Comparison of ENCODE assay signal across 9 mouse cellular contexts in genomic region chr11:117779434-117780198, GRCm38 (mm10). TPM values are rescaled to one million over a fixed set of nuclear protein-coding genes. Genes with fewer than 3 reads are reported as not detected.
A peak's percentile ranks its signal among the peaks of the same experiment; 100 is the strongest.
DNase-seq lines count a peak whose midpoint lies in the region; ATAC-seq and TF ChIP-seq lines count a peak whose summit lies in the region.
"Had no signal": no experiment of that assay in that cellular context is flagged by ENCODE, and none has a peak within 500 bp of the region (broad histone marks: within the 10 kb centered on the region; RNA-seq: fewer than 3 reads in every experiment).

No protein-coding gene starts in this region.

- no peak for TF ChIP-seq CTCF in C2C12 (IDR thresholded peaks at IDR 0.05; ENCODE audit: control insufficient read depth, insufficient read depth, insufficient read length)

- peak overlapping the region; percentile 42 for H3K4me3 ChIP-seq in C2C12 (ENCODE audit: insufficient read depth, poor library complexity, severe bottlenecking)
- H3K4me3 ChIP-seq in forebrain, embryonic 11.5 days (ENCODE audit: low read depth, low read length), result peak overlapping the region; percentile 30
- H3K4me3 ChIP-seq in limb, embryonic 11.5 days (ENCODE audit: low read depth, low read length), result peak overlapping the region; percentile 43
- H3K4me3 ChIP-seq in midbrain, embryonic 10.5 days, result peak overlapping the region; percentile 58

- WGBS in forebrain, embryonic 11.5 days, result 6% methylated on average over 38 of the region's 38 CpGs
- WGBS in limb, embryonic 11.5 days, result 4% methylated on average over 38 of the region's 38 CpGs
- WGBS in midbrain, embryonic 10.5 days, result 5% methylated on average over 38 of the region's 38 CpGs

- ATAC-seq in forebrain, embryonic 11.5 days (replicated peaks; ENCODE audit: low FRiP score), result 0 out of 2 replicates have a peak, but pooled peaks have one; percentile 32
- peak; percentile 16; the same call in 1 of the 2 replicates for ATAC-seq in limb, embryonic 11.5 days (ENCODE audit: insufficient number of reproducible peaks, low FRiP score, low TSS enrichment, low read depth)

- peaks cover 21% of the 10 kb centered on the region for H3K4me1 ChIP-seq in forebrain, embryonic 11.5 days (replicated peaks; ENCODE audit: control insufficient read depth, insufficient read depth, low read length)
- H3K4me1 ChIP-seq in limb, embryonic 11.5 days (ENCODE audit: control insufficient read depth, insufficient read depth, low read length), result peaks cover 27% of the 10 kb centered on the region
- peaks cover 55% of the 10 kb centered on the region for H3K4me1 ChIP-seq in midbrain, embryonic 10.5 days

- DNase-seq in adrenal gland, postnatal 14 days, result peak; percentile 88
- peak; percentile 75 for DNase-seq in forebrain, embryonic 11.5 days (ENCODE audit: low spot score)
- DNase-seq in heart, postnatal 4 days, result peak; percentile 78
- DNase-seq in limb, embryonic 11.5 days (ENCODE audit: low spot score), result peak; percentile 79
- DNase-seq in midbrain, embryonic 10.5 days (ENCODE audit: low spot score), result peak; percentile 72
- DNase-seq in spleen, postnatal 10 days (ENCODE audit: low spot score in 2 of 2), result peak; percentile 74 to 84
- no peak for DNase-seq in cerebellum, postnatal 4 days (ENCODE audit: low spot score in 2 of 2)

- H3K9me3 ChIP-seq in forebrain, embryonic 11.5 days (ENCODE audit: control insufficient read depth, low read length), result no peaks in the 10 kb centered on the region
- no peaks in the 10 kb centered on the region for H3K9me3 ChIP-seq in limb, embryonic 11.5 days (ENCODE audit: control insufficient read depth, low read length)
- H3K9me3 ChIP-seq in midbrain, embryonic 10.5 days (replicated peaks), result no peaks in the 10 kb centered on the region

- peak overlapping the region; percentile 64 for H3ac ChIP-seq in C2C12 (ENCODE audit: control insufficient read depth, insufficient read length, low read depth)

- no peaks in the 10 kb centered on the region for H3K79me2 ChIP-seq in C2C12 (ENCODE audit: control insufficient read depth, insufficient read depth)

- no peaks in the 10 kb centered on the region for H3K27me3 ChIP-seq in C2C12 (ENCODE audit: control insufficient read depth, insufficient read depth, insufficient read length)
- H3K27me3 ChIP-seq in forebrain, embryonic 11.5 days (ENCODE audit: control insufficient read depth, insufficient read depth, low read length), result peaks cover 43% of the 10 kb centered on the region
- peaks cover 2% of the 10 kb centered on the region; the same call in 1 of the 2 replicates for H3K27me3 ChIP-seq in limb, embryonic 11.5 days (ENCODE audit: control insufficient read depth, insufficient read depth, low read length)
- H3K27me3 ChIP-seq in midbrain, embryonic 10.5 days (ENCODE audit: low read depth, poor library complexity, severe bottlenecking), result peaks cover 68% of the 10 kb centered on the region

- no peak overlapping the region for H3K27ac ChIP-seq in forebrain, embryonic 11.5 days (ENCODE audit: low read depth, low read length)
- peak overlapping the region; percentile 63 for H3K27ac ChIP-seq in limb, embryonic 11.5 days (replicated peaks; ENCODE audit: low read depth, low read length)
- H3K27ac ChIP-seq in midbrain, embryonic 10.5 days (replicated peaks), result peak overlapping the region; percentile 82

- peak overlapping the region; percentile 53 for H3K4me2 ChIP-seq in forebrain, embryonic 11.5 days (ENCODE audit: low read depth, low read length, severe bottlenecking)
- peak overlapping the region; percentile 99 for H3K4me2 ChIP-seq in limb, embryonic 11.5 days (ENCODE audit: low read depth, severe bottlenecking)

- no peaks in the 10 kb centered on the region for H3K79me3 ChIP-seq in C2C12 (ENCODE audit: low read depth)

- no peaks in the 10 kb centered on the region for H3K36me3 ChIP-seq in C2C12 (ENCODE audit: control insufficient read depth, insufficient read depth)
- no peaks in the 10 kb centered on the region for H3K36me3 ChIP-seq in forebrain, embryonic 11.5 days (ENCODE audit: control insufficient read depth, insufficient read depth, low read length)
- peaks cover 3% of the 10 kb centered on the region; the same call in 1 of the 2 replicates for H3K36me3 ChIP-seq in limb, embryonic 11.5 days (ENCODE audit: control insufficient read depth, insufficient read depth, low read length)
- no peaks in the 10 kb centered on the region for H3K36me3 ChIP-seq in midbrain, embryonic 10.5 days

- H3K9ac ChIP-seq in forebrain, embryonic 11.5 days (ENCODE audit: low read length), result peak overlapping the region; percentile 47
- H3K9ac ChIP-seq in limb, embryonic 11.5 days (ENCODE audit: low read length), result peak overlapping the region; percentile 63

TF ChIP-seq in C2C12, 6 proteins besides CTCF, POLR2A, EP300 and RAD21:
- TF ChIP-seq USF1 (IDR thresholded peaks at IDR 0.05; ENCODE audit: low read depth), result no peak
- no peak for TF ChIP-seq MYOG (IDR thresholded peaks at IDR 0.05; ENCODE audit: control insufficient read depth, extremely low read depth, insufficient read length)
- TF ChIP-seq FOSL1 (IDR thresholded peaks at IDR 0.05; ENCODE audit: insufficient read depth, low read length, poor library complexity, severe bottlenecking), result no peak
- TF ChIP-seq MAX (IDR thresholded peaks at IDR 0.05), result no peak
- TF ChIP-seq CEBPB (IDR thresholded peaks at IDR 0.05; ENCODE audit: low read depth), result no peak
- TF ChIP-seq MYOD1 (IDR thresholded peaks at IDR 0.05; ENCODE audit: control insufficient read depth, insufficient read length, low read depth), result no peak

RNA-seq across cellular contexts. Expression of gene Tmc8, which starts 2.3 kb away (rescaled TPM):
- polyA plus RNA-seq in C2C12 (2012; fragmentation: generic; extraction: Trizol), result 0.09 TPM
- 5.3 and 8.3 TPM in 2 replicates for total RNA-seq in adrenal gland, postnatal 14 days (2021)
- polyA plus RNA-seq in forebrain, embryonic 11.5 days (2014; fragmentation: Nextera tagmentation; extraction: Ambion mirVana), result 2.0 and 2.4 TPM in 2 replicates
- total RNA-seq in heart, postnatal 4 days (2021), result 1 to 10 TPM; 3.1 to 3.3 TPM
- 0.60 and 0.87 TPM in 2 replicates for polyA plus RNA-seq in limb, embryonic 11.5 days (2014; fragmentation: Nextera tagmentation; extraction: Ambion mirVana)
- 0.78 and 0.93 TPM in 2 replicates for polyA plus RNA-seq in midbrain, embryonic 10.5 days (2016; fragmentation: Nextera tagmentation; extraction: Ambion mirVana)

RNA-seq across cellular contexts. Expression of gene Tmc6, which starts 2.4 kb away (rescaled TPM):
- 23.2 TPM for polyA plus RNA-seq in C2C12 (2012; fragmentation: generic; extraction: Trizol)
- total RNA-seq in adrenal gland, postnatal 14 days (2021), result 35.1 and 35.7 TPM in 2 replicates
- polyA plus RNA-seq in forebrain, embryonic 11.5 days (2014; fragmentation: Nextera tagmentation; extraction: Ambion mirVana), result 5.9 and 10.0 TPM in 2 replicates
- 10 to 100 TPM; 26.4 to 28.6 TPM for total RNA-seq in heart, postnatal 4 days (2021)
- polyA plus RNA-seq in limb, embryonic 11.5 days (2014; fragmentation: Nextera tagmentation; extraction: Ambion mirVana), result 13.5 and 19.3 TPM in 2 replicates
- 10.1 and 10.5 TPM in 2 replicates for polyA plus RNA-seq in midbrain, embryonic 10.5 days (2016; fragmentation: Nextera tagmentation; extraction: Ambion mirVana)

RNA-seq across cellular contexts. Expression of gene 6030468B19Rik, which starts 17.8 kb away (rescaled TPM):
- not detected for polyA plus RNA-seq in C2C12 (2012; fragmentation: generic; extraction: Trizol)
- total RNA-seq in adrenal gland, postnatal 14 days (2021), result 0.44 TPM in 1 of 2 replicates, not detected in the other
- 0.60 and 1.5 TPM in 2 replicates for polyA plus RNA-seq in forebrain, embryonic 11.5 days (2014; fragmentation: Nextera tagmentation; extraction: Ambion mirVana)
- not detected for total RNA-seq in heart, postnatal 4 days (2021)
- 0.71 and 0.83 TPM in 2 replicates for polyA plus RNA-seq in limb, embryonic 11.5 days (2014; fragmentation: Nextera tagmentation; extraction: Ambion mirVana)
- polyA plus RNA-seq in midbrain, embryonic 10.5 days (2016; fragmentation: Nextera tagmentation; extraction: Ambion mirVana), result 1.4 and 2.2 TPM in 2 replicates
- total RNA-seq: gastrocnemius, postnatal 36 days had no signal

RNA-seq across cellular contexts. Expression of gene Gm20708, which starts 29.9 kb away (rescaled TPM):
- polyA plus RNA-seq in C2C12 (2012; fragmentation: generic; extraction: Trizol), result 0.16 TPM
- total RNA-seq in adrenal gland, postnatal 14 days (2021), result 0.83 and 0.93 TPM in 2 replicates
- polyA plus RNA-seq in forebrain, embryonic 11.5 days (2014; fragmentation: Nextera tagmentation; extraction: Ambion mirVana), result 0.55 and 0.87 TPM in 2 replicates
- 1 to 10 TPM; 2.7 to 3.5 TPM for total RNA-seq in heart, postnatal 4 days (2021)
- polyA plus RNA-seq in limb, embryonic 11.5 days (2014; fragmentation: Nextera tagmentation; extraction: Ambion mirVana), result 0.16 TPM in 1 of 2 replicates, not detected in the other
- polyA plus RNA-seq in midbrain, embryonic 10.5 days (2016; fragmentation: Nextera tagmentation; extraction: Ambion mirVana), result 0.14 and 0.58 TPM in 2 replicates

RNA-seq across cellular contexts. Expression of gene Syngr2, which starts 29.9 kb away (rescaled TPM):
- polyA plus RNA-seq in C2C12 (2012; fragmentation: generic; extraction: Trizol), result 65.3 TPM
- 62.6 and 73.8 TPM in 2 replicates for total RNA-seq in adrenal gland, postnatal 14 days (2021)
- polyA plus RNA-seq in forebrain, embryonic 11.5 days (2014; fragmentation: Nextera tagmentation; extraction: Ambion mirVana), result 32.7 and 36.6 TPM in 2 replicates
- total RNA-seq in heart, postnatal 4 days (2021), result 10 to 100 TPM; 81.2 to 85.1 TPM
- polyA plus RNA-seq in limb, embryonic 11.5 days (2014; fragmentation: Nextera tagmentation; extraction: Ambion mirVana), result 30.1 and 33.2 TPM in 2 replicates
- 36.2 and 39.4 TPM in 2 replicates for polyA plus RNA-seq in midbrain, embryonic 10.5 days (2016; fragmentation: Nextera tagmentation; extraction: Ambion mirVana)

Comparison
In these comparisons a context has a peak if more than half of its experiments do, and no peak if none do; other contexts are left out.
1. DNase-seq: peak in adrenal gland, postnatal 14 days (single experiment), forebrain, embryonic 11.5 days (single experiment), heart, postnatal 4 days (single experiment), limb, embryonic 11.5 days (single experiment), midbrain, embryonic 10.5 days (single experiment) and spleen, postnatal 10 days (2 of 2); none in cerebellum, postnatal 4 days (0 of 2).
2. Peak in every context shown above with its lines, with median percentiles within 50 percentile points of each other: H3K4me3 ChIP-seq.